Mouse (Mus musculus) cerebellum, postnatal 14 days (tissue): ENCODE data around the gene Eif2b4.
"Not testable (repeated sequence)": the region's sequence is repeated elsewhere in the genome, so short reads cannot be mapped to it uniquely, and the experiment has no call there.

Experiments
- DNase-seq, 2 experiments: peaks; one replicate each; pipeline ENCODE4 v3.0.0; 2021; ENCODE audit warnings: mixed read lengths in 2 of 2

The Eif2b4 gene

GRCm38 (mm10) chr5:31192939-31193630 is at the start of gene Eif2b4, which contains the start of gene Snx17:
Eif2b4 (minus strand) TSS chr5:31193430.
Snx17 (plus strand) TSS chr5:31193227.
- DNase-seq: peak; percentile 99 to 100

- no peak for DNase-seq
Measured at GRCm38 (mm10) chr5:31242191-31242590, 49.0 kb upstream of the Eif2b4 start.

- no peak for DNase-seq
Measured at GRCm38 (mm10) chr5:31241522-31242034, 48.3 kb upstream of the Eif2b4 start.

- peak; percentile 98 for DNase-seq
Measured at GRCm38 (mm10) chr5:31240637-31241521, 47.6 kb upstream of the Eif2b4 start, which contains the start of the genes Nrbp1 and Gm9970. Nrbp1 (plus strand) TSS chr5:31240864. Gm9970 (minus strand) TSS chr5:31241232.

DNA sequence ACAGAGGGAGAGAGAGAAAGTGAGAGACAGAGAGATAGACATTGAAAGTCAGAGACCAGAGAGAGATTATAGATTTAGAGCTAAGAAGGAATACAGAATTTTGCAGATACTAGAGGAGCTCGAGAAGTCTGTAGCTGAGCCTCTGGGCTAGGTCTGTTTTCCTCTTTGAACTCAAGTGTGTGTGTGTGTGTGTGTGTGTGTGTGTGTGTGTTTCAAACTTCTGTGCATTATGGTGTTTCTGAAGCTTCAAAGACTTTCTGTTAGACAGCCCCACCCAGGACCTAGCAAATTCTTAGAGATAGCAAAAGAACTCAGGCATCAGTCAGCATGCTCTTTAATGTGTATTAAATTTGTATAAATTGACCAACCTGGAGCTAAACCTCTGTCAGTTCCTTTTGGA is 33.4 kb upstream of the Eif2b4 start:
- no peak for DNase-seq

GRCm38 (mm10) chr5:31222696-31223095 is 29.5 kb upstream of the Eif2b4 start:
- DNase-seq: peak in 1 of 2 experiments; percentile 26

- DNase-seq: peak; percentile 48 to 59
Measured at GRCm38 (mm10) chr5:31221304-31221945, 28.2 kb upstream of the Eif2b4 start.

- DNase-seq: peak; percentile 98 to 99
Measured at GRCm38 (mm10) chr5:31220448-31221303, 27.4 kb upstream of the Eif2b4 start, which contains the start of gene Ppm1g. Ppm1g (minus strand) TSS chr5:31220687.

GRCm38 (mm10) chr5:31219911-31220447 is 26.7 kb upstream of the Eif2b4 start:
- DNase-seq: peak in 1 of 2 experiments; percentile 79

DNA sequence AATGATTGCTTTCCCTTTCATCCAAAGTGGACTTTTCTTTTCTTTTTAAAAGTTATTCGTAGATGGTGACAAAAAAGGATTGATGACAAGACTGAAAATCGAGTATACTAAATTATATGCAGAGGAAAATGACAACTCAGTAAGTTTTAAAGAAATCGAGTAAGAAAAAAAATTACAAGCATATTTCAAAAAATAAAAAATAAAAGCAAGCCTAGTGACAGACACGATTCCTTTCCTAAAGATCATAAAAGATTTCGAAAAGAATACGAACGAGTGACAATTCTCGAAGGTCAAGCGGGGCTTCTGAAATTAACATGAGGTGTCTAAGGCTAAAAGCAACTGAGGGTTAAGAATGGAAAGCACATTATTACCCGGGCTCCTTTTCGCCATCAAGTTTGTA is 26.2 kb upstream of the Eif2b4 start:
- no peak for DNase-seq

- peak in 1 of 2 experiments; percentile 55 for DNase-seq
Measured at GRCm38 (mm10) chr5:31219070-31219469, 25.8 kb upstream of the Eif2b4 start.

GRCm38 (mm10) chr5:31218294-31218693 is 25.1 kb upstream of the Eif2b4 start:
- DNase-seq: no peak

- not testable (repeated sequence) for DNase-seq
Measured at GRCm38 (mm10) chr5:31216554-31216953, 23.3 kb upstream of the Eif2b4 start.

GRCm38 (mm10) chr5:31204421-31204820 is 11.2 kb upstream of the Eif2b4 start:
- no peak for DNase-seq

- no peak for DNase-seq
Measured at GRCm38 (mm10) chr5:31203866-31204265, 10.6 kb upstream of the Eif2b4 start.

- no peak for DNase-seq
Measured at GRCm38 (mm10) chr5:31202933-31203332, 9.7 kb upstream of the Eif2b4 start.

DNA sequence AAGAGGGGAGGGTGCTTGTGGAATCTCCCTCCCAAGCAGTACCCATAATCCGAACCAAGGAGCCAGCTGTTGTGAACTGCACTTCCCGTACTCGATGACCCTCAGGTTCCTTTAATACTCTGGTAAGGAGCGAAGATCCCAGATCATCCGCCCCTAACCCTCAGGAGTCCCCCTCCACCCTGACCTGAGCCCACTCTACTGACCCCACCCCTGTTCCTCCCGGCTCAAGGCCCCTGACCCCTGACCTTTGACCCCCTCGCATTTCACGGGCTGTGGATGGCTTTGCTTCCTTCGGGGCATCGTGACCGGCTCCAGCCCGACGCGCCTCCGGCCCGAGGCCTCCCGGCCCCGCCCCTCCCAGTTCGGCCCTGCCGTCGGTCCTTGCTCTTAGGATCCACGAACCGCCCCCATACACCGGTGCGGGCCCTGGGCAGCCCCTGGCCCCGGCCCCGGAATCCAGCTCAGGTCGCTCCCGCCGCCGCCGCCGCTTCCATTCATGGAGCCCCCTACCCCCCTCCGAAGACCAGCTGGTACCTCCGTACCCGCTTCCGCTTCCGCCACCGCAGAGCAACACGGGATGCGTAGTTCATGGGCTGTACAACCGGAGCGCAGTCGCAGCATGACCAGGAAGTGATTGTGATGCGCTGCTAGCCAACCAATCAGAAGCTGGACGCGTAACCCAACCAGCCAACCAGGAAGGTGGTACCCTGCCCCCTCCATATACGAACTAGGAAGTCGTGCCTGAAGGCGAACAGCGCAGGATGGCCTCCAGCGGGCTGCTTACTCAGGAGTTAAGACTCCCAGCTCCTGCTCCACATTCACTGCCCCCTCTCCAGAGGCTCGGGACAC is 8.7 kb upstream of the Eif2b4 start, which contains the start of gene Zfp513:
Gene Zfp513 (minus strand): TSS at position 562 of the 849 bp plus-strand sequence.
- peak; percentile 95 to 96 for DNase-seq

- no peak for DNase-seq
Measured at GRCm38 (mm10) chr5:31201042-31201741, 8.0 kb upstream of the Eif2b4 start.

DNA sequence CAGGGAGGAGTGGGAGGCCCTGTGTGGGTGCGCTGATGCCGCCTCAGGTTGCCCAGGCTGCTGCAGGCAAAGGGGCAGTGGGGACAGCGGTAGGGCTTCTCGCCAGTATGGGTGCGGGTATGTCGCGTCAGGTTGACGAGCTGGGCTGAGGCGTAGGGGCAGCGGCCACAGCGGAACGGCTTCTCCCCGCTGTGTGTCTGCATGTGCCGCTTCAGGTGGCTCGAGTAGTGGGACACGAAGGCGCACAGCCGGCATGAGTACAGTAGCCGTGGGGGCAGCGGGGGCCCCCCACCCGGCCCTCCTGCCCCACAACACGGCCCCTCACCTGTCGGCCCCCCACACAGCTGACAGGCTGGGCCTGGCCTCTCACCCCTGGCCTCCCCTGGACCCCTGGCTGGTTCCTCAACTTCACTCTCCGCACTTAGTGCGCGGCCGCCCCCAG is 7.1 kb upstream of the Eif2b4 start:
- peak; percentile 34 to 52 for DNase-seq

GRCm38 (mm10) chr5:31199893-31200292 is 6.7 kb upstream of the Eif2b4 start:
- DNase-seq: peak; percentile 36 to 49
